Mouse (Mus musculus): ENCODE data around the gene Shank3. TPM values are rescaled to one million over a fixed set of nuclear protein-coding genes. Genes with fewer than 3 reads are reported as not detected.

Shank3 gene
- polyA plus RNA-seq, 1 experiment from 2014 or later: 14.8 TPM

DNA sequence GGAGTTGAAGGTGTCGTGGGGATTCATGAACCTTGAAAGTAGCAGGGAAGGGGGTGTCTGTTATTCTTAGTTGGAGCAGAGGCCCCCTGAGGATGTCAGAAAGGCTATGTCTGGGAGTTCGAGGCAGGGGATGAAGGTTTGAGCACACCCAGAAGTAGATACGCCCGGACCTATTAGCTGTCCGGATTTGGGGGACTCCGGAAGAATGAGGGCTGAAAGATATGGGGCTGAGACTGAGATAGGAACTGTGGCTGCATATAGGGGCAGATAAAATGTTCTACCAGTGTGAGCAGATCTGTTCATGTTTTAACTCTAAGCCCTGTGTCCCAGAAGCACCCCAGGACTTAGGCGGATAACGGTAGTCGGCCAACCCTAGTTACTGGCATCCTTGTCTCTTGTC is 5.4 kb downstream of the Shank3 start:
- no peak overlapping the region for H3K4me2 ChIP-seq (replicated peaks)
- ATAC-seq: no peak
- H3K4me3 ChIP-seq (replicated peaks): no peak overlapping the region
- H3K27me3 ChIP-seq: peaks cover 10% of the 10 kb centered on the region
- H3K9me3 ChIP-seq: no peaks in the 10 kb centered on the region
- H3K27ac ChIP-seq: no peak overlapping the region
- H3K36me3 ChIP-seq: peaks cover 34% of the 10 kb centered on the region
- H3K9ac ChIP-seq (replicated peaks): no peak overlapping the region
- WGBS: 92% methylated on average over 9 of the region's 9 CpGs
- H3K4me1 ChIP-seq (replicated peaks): peaks cover 10% of the 10 kb centered on the region

DNA sequence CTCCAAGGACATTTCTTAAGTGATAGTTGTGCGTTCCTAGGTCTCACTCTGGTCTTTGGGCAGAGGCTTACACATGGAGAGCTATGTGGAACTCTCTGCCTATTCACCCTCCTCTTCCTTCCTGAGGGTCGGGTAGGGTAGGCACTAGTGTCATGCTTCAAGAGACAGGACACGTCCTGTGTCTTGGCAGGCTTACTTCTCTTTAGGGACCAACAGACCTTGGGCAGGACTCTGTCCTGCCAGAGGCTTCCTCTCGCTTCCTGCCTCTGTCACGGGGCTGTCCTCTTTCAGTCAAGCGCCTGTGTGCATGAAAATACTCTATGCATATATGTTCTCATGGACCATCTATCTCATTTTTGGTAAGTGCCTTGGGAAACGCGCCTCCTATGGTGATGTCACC is 8.3 kb downstream of the Shank3 start:
- H3K4me1 ChIP-seq (replicated peaks): no peaks in the 10 kb centered on the region
- peaks cover 34% of the 10 kb centered on the region for H3K36me3 ChIP-seq
- no peaks in the 10 kb centered on the region for H3K9me3 ChIP-seq
- no peak overlapping the region for H3K4me2 ChIP-seq (replicated peaks)
- ATAC-seq: no peak
- no peak overlapping the region for H3K4me3 ChIP-seq (replicated peaks)
- no peaks in the 10 kb centered on the region for H3K27me3 ChIP-seq
- H3K27ac ChIP-seq: no peak overlapping the region
- WGBS: 89% methylated on average over 8 of the region's 8 CpGs
- H3K9ac ChIP-seq (replicated peaks): no peak overlapping the region

DNA sequence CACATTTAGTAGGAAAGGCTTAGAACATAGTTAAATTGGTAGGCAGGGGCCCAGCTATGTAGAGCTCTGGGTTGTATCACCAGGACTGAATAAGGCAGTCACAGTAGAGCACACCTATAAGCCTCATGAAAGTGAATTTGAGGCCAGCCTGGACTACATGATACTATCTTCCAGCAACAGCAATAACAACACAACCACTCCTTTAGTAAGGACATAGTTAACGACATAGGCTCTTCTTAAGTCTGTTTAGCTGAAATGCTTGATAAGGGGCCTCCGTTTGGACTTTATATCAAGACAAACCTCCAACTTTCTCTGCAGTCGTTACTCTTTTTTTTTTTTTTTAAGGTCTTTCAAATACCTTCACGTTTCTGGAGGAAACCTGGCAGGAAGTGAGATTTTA is 13.3 kb downstream of the Shank3 start:
- H3K27me3 ChIP-seq: no peaks in the 10 kb centered on the region
- H3K4me3 ChIP-seq (replicated peaks): no peak overlapping the region
- no peak for ATAC-seq
- H3K27ac ChIP-seq: no peak overlapping the region
- H3K36me3 ChIP-seq: peaks cover 5% of the 10 kb centered on the region; the same call in 1 of the 2 replicates
- no peak overlapping the region for H3K9ac ChIP-seq (replicated peaks)
- H3K4me1 ChIP-seq (replicated peaks): no peaks in the 10 kb centered on the region
- H3K9me3 ChIP-seq: no peaks in the 10 kb centered on the region
- H3K4me2 ChIP-seq (replicated peaks): no peak overlapping the region
- WGBS: 86% methylated on average over 4 of the region's 4 CpGs

DNA sequence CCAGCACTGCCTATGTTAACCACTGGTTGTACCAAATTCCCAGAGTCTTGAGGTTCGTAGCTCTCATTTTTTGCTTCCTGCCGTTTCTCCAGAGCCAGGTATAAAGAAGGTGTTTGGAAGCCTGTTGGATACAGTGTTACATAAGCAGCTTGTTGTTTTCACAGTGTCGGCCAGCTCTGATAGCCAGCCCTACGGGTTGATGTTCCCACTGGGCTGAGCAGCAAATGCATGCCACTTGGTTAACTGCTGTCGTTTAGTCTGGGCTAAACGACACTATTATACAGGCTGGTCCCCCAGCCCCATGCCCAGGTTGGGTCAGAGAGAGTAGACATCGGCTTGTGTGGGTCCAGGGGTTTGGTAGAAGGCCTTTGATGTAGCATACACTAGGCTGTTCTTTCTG is 22.5 kb downstream of the Shank3 start:
- Histone ChIP-seq H3K9me3 (no peaks in the 10 kb centered on the region), H3K27ac (no peak overlapping the region), H3K27me3 (peaks cover 38% of the 10 kb centered on the region), H3K4me1 (replicated peaks) (peaks cover 16% of the 10 kb centered on the region), H3K4me2 (replicated peaks) (no peak overlapping the region), H3K36me3 (peaks cover 6% of the 10 kb centered on the region; the same call in 1 of the 2 replicates), H3K4me3 (replicated peaks) (no peak overlapping the region), H3K9ac (replicated peaks) (no peak overlapping the region)
- no peak for ATAC-seq
- WGBS: 85% methylated on average over 7 of the region's 7 CpGs

DNA sequence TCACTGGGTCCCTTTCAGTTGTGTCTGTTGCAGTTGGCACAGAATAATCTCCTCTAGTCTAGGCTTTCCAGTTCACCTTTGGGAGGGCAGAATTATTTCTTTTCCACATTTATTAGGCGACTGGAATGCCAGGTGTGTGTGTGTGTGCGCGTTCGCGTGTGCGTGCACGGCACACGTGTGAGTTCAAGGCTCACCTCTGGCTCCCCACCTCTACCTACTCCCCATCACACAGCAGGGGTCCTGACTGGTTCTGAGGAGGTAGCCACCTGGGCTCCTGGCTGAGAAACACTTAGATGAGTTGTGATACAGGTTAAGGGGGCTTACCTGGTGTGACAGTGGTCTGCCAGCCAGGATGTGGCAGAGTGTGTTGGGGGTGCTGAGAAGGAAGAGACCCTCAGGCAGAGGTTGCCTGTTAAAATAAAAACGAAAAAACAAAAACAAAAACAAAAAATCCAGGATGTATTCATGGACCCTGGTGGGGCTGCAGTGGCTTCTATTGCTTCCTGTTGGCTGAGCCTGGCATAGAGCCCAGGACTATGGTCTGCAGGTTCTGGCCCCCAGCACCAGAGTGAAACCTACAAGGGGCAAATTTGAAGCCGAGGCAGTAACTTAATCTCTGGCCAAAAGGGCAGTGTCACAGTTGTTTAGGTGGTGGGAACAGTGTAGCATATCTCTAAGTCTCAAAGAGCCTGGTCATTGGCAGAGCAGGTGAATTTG is 23.3 kb downstream of the Shank3 start:
- no peak overlapping the region for H3K9ac ChIP-seq (replicated peaks)
- peak overlapping the region; percentile 60; the same call in 1 of the 2 replicates for H3K4me3 ChIP-seq (replicated peaks)
- H3K36me3 ChIP-seq: peaks cover 6% of the 10 kb centered on the region; the same call in 1 of the 2 replicates
- no peak overlapping the region for H3K27ac ChIP-seq
- ATAC-seq: peak; percentile 12; the same call in 1 of the 2 replicates
- no peaks in the 10 kb centered on the region for H3K9me3 ChIP-seq
- peak overlapping the region; percentile 93 for H3K4me2 ChIP-seq (replicated peaks)
- peaks cover 16% of the 10 kb centered on the region for H3K4me1 ChIP-seq (replicated peaks)
- 84% methylated on average over 10 of the region's 10 CpGs for WGBS
- H3K27me3 ChIP-seq: peaks cover 38% of the 10 kb centered on the region

DNA sequence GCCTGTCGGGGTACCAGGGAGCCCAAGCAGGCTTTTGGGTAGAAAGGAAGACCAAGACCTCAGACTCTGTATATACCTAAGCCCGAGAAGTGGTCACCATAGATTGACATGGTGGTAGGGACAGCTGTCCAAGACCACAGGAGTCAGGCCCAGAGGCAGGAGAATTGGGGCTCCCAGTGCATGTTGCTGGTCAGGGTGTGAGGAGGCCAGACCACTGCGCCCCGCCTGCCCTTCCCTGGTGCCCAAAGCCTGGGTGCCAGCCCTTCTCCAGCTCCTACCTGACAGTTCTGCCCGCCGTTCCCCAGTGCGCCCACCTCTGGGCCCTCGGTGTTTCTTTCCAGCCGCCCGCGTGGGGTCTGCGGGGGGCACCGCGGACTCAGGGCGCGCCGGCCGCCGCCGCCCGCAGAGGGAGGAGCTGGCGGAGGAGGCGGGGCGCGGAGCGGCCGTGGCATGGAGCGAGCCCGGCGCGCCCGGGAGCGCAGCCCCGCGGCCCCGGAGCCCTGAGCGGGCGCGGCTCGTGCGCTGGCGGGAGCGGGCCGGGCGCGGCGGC is 23.9 kb downstream of the Shank3 start:
- Histone ChIP-seq H3K36me3 (peaks cover 6% of the 10 kb centered on the region; the same call in 1 of the 2 replicates), H3K27ac (no peak overlapping the region)
- 6% methylated on average over 37 of the region's 47 CpGs for WGBS

DNA sequence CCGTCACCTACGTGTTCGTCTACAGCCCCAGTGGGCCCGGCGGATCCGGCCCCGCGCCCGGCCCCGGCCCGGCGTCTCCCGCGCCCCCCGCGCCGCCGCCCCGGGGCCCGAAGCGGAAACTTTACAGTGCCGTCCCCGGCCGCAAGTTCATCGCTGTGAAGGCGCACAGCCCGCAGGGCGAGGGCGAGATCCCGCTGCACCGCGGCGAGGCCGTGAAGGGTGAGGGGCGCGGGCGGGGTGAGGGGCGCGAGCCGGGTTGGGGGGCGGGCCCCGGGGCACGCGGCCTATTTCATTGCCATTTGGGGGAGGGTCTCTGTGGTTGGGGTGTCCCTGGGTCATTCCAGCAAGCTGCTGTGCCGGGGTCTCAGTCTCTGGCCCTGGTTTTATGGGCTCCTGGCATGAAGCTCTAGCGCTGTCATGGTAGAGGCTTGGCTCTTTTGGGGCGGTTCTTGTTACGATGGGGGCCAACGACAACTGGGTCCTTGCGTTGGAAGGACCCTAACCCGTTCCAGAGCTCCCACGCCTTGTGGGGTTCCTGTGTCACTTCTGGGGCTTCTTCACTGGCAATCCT is 24.7 kb downstream of the Shank3 start:
- H3K36me3 ChIP-seq: peaks cover 6% of the 10 kb centered on the region; the same call in 1 of the 2 replicates
- peaks cover 38% of the 10 kb centered on the region for H3K27me3 ChIP-seq
- 4% methylated on average over 37 of the region's 52 CpGs for WGBS
- ATAC-seq: peak; percentile 28; the same call in 1 of the 2 replicates
- H3K9ac ChIP-seq (replicated peaks): peak overlapping the region; percentile 76
- peak overlapping the region; percentile 60 for H3K4me3 ChIP-seq (replicated peaks)
- H3K4me2 ChIP-seq (replicated peaks): peak overlapping the region; percentile 93
- H3K27ac ChIP-seq: no peak overlapping the region
- H3K9me3 ChIP-seq: no peaks in the 10 kb centered on the region
- peaks cover 16% of the 10 kb centered on the region for H3K4me1 ChIP-seq (replicated peaks)

More for the DNA sequence above, 23.9 kb downstream of the Shank3 start:
- Histone ChIP-seq H3K27me3 (peaks cover 38% of the 10 kb centered on the region), H3K9me3 (no peaks in the 10 kb centered on the region), H3K4me2 (replicated peaks) (peak overlapping the region; percentile 93), H3K4me3 (replicated peaks) (peak overlapping the region; percentile 60), H3K4me1 (replicated peaks) (peaks cover 16% of the 10 kb centered on the region), H3K9ac (replicated peaks) (peak overlapping the region; percentile 56)
- ATAC-seq: peak; percentile 53

DNA sequence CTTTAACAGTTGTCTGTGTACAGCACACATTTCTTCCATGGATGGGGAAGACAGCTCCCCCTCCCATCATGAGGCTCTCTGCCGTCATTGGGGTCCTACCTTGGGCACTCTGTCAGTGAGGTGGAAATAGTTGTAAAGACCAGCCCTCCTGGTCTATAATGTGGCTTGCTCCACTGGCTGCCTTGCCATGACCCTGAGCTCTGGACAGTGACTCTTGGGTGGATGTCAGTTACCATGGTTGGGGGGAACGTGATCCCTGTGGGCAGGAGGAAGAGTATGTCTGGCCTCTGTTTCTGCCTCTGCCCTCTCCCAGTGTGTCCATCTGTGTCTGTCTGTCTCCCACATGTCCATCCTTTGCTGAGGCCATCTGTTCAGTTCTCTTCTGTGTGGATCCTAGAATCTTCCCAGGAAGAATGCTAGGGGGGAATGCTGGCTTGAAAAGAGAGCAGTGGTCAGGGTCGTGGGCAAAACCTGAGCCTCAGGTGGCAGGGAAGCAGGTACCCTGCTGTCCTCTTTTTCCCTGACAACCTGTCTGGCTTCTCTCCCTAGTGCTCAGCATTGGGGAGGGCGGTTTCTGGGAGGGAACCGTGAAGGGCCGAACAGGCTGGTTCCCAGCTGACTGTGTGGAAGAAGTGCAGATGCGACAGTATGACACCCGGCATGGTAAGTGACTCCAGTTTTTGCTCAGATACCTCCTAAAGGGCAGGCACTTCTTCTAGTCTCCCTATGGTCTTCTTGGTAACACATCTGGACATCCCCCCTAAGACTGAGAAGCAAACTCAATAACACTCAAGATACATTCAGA is 25.4 kb downstream of the Shank3 start:
- Histone ChIP-seq H3K9me3 (no peaks in the 10 kb centered on the region), H3K4me3 (replicated peaks) (peak overlapping the region; percentile 60), H3K27ac (no peak overlapping the region), H3K9ac (replicated peaks) (0 out of 2 replicates have a peak overlapping the region, but pooled peaks have one; percentile 76), H3K36me3 (peaks cover 6% of the 10 kb centered on the region; the same call in 1 of the 2 replicates), H3K27me3 (peaks cover 38% of the 10 kb centered on the region), H3K4me2 (replicated peaks) (peak overlapping the region; percentile 93), H3K4me1 (replicated peaks) (peaks cover 16% of the 10 kb centered on the region)
- ATAC-seq: peak; percentile 31; the same call in 1 of the 2 replicates
- 69% methylated on average over 8 of the region's 8 CpGs for WGBS

DNA sequence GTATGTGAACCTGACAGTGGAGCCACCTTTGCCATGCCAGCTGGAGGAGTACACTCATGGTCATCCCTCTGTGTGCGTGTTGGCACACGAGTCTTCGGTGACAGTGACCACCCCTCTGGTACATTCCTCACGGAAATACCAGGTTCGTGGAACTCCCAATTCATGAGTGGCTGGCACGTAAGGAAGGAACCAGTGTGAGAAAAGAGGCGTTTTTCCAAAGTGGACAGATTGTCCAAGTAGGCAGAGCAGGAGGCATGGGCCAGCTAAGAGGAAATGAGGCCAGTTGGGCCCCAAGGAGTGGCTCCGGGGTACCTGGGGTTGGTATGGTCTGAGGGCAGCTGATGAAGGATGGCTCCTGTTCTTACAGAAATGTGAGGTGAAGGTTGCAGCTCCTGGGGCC is 26.0 kb downstream of the Shank3 start:
- H3K36me3 ChIP-seq: peaks cover 6% of the 10 kb centered on the region; the same call in 1 of the 2 replicates
- no peak for ATAC-seq
- peaks cover 20% of the 10 kb centered on the region for H3K4me1 ChIP-seq (replicated peaks)
- H3K9me3 ChIP-seq: no peaks in the 10 kb centered on the region
- 90% methylated on average over 8 of the region's 8 CpGs for WGBS
- no peak overlapping the region for H3K4me2 ChIP-seq (replicated peaks)
- H3K4me3 ChIP-seq (replicated peaks): no peak overlapping the region
- H3K9ac ChIP-seq (replicated peaks): no peak overlapping the region
- H3K27ac ChIP-seq: no peak overlapping the region
- H3K27me3 ChIP-seq: peaks cover 38% of the 10 kb centered on the region

DNA sequence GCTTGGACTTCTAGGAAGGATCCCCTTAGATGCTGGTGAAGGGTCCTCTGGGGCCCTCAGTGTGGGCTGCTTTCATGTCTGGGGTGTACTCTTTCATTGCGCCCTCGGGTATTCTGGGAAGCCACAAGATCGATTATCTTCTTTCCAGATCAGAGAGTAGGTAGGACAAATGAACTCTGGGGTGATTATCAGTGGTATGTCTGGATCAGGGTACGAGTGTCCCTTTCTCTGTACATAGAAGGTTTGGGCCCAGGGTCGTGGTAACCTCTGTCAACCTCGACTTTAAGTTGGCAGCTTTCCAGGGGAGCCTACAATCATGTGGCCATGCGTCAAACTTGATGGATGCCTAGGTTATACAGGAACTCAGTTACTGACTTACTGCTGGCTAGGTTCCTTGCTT is 26.5 kb downstream of the Shank3 start:
- peaks cover 6% of the 10 kb centered on the region; the same call in 1 of the 2 replicates for H3K36me3 ChIP-seq
- ATAC-seq: no peak
- H3K9ac ChIP-seq (replicated peaks): no peak overlapping the region
- H3K27ac ChIP-seq: no peak overlapping the region
- no peak overlapping the region for H3K4me3 ChIP-seq (replicated peaks)
- peaks cover 38% of the 10 kb centered on the region for H3K27me3 ChIP-seq
- peaks cover 20% of the 10 kb centered on the region for H3K4me1 ChIP-seq (replicated peaks)
- 86% methylated on average over 7 of the region's 7 CpGs for WGBS
- no peaks in the 10 kb centered on the region for H3K9me3 ChIP-seq
- no peak overlapping the region for H3K4me2 ChIP-seq (replicated peaks)

DNA sequence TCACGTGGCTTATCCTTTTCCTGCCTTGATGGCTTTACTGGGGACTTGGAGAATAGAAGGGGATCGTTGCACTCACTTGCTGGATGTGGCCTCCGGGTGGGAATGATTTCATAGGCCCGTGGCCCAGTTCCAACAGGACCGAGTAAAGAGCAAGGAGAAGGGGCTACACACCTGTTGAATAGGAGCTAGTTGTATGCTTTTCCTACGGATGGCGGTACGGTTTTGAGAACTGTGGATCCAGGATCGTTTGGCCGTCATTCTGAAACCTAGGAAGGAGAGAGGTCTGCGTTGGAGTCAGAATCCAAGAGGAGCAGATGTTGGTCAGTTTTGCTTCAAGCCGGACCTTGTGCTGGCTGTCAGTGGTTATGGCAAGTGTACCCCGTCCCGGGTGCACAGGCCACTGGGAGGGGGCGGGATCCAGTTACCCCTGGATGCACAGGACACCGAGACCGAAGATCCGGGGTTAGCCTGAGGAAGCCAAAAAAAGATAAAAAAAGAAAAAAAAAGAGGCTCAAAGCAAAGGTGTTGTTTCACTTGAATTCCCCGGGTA is 27.4 kb downstream of the Shank3 start:
- H3K9me3 ChIP-seq: no peaks in the 10 kb centered on the region
- peaks cover 6% of the 10 kb centered on the region; the same call in 1 of the 2 replicates for H3K36me3 ChIP-seq
- no peak overlapping the region for H3K4me2 ChIP-seq (replicated peaks)
- H3K27ac ChIP-seq: no peak overlapping the region
- ATAC-seq: no peak
- H3K27me3 ChIP-seq: peaks cover 41% of the 10 kb centered on the region
- no peak overlapping the region for H3K4me3 ChIP-seq (replicated peaks)
- WGBS: 92% methylated on average over 19 of the region's 19 CpGs
- peaks cover 24% of the 10 kb centered on the region for H3K4me1 ChIP-seq (replicated peaks)
- H3K9ac ChIP-seq (replicated peaks): no peak overlapping the region

Data from midbrain, embryonic 13.5 days (tissue).